Mouse (Mus musculus) testis, adult 2 months (tissue): ENCODE measurements around the gene Tbl1xr1. TPM values are rescaled to one million over a fixed set of nuclear protein-coding genes. Genes with fewer than 3 reads are reported as not detected.
A peak's percentile ranks its signal among the peaks of the same experiment; 100 is the strongest.

Experiments
- H3K27ac ChIP-seq: fragments of 200-500 bp; 2 replicates; pipeline ENCODE4 v1.5.1; 2012; ENCODE audit warnings: low read depth, low read length; ENCODE audit not compliant: control insufficient read depth, insufficient read depth
- H3K27me3 ChIP-seq: fragments of 200-500 bp; 2 replicates; pipeline ENCODE4 v1.6.1; 2012; ENCODE audit warnings: mild to moderate bottlenecking, low read length, moderate library complexity; ENCODE audit not compliant: control insufficient read depth, insufficient read depth
- H3K36me3 ChIP-seq: fragments of 200-500 bp; 2 replicates; pipeline ENCODE4 v1.6.1; 2012; ENCODE audit warnings: mild to moderate bottlenecking, low read length; ENCODE audit not compliant: control insufficient read depth, insufficient read depth
- H3K4me1 ChIP-seq: fragments of 200-500 bp; 2 replicates; pipeline ENCODE4 v1.6.1; 2012; ENCODE audit warnings: low read length; ENCODE audit not compliant: control insufficient read depth, insufficient read depth
- H3K4me3 ChIP-seq: fragments of 200-500 bp; 2 replicates; pipeline ENCODE4 v1.5.1; 2012; ENCODE audit warnings: low read depth, mild to moderate bottlenecking, low read length, moderate library complexity, mixed read lengths; ENCODE audit not compliant: control insufficient read depth
- CTCF ChIP-seq: fragments of 200-500 bp; IDR thresholded peaks from 2 replicates; pipeline ENCODE4 v1.5.1; 2012; ENCODE audit warnings: low read depth, mild to moderate bottlenecking, inconsistent platforms, low read length, moderate library complexity; ENCODE audit not compliant: control insufficient read depth, insufficient read depth, insufficient replicate concordance
- POLR2A ChIP-seq: fragments of 200-500 bp; IDR thresholded peaks from 2 replicates; pipeline ENCODE4 v1.6.1; 2012; ENCODE audit warnings: low read depth, mild to moderate bottlenecking, inconsistent platforms, low read length, moderate library complexity; ENCODE audit not compliant: control insufficient read depth
- polyA plus RNA-seq: library from polyadenylated mRNA; depleted of rRNA; stranded (reverse); fragments of >200 nt; gene quantifications from 2 replicates; pipeline ENCODE4 v1.2.3, GENCODE M21; 2012; rRNA removed

Tbl1xr1 gene
- 43.0 and 45.8 TPM in 2 replicates for polyA plus RNA-seq

DNA sequence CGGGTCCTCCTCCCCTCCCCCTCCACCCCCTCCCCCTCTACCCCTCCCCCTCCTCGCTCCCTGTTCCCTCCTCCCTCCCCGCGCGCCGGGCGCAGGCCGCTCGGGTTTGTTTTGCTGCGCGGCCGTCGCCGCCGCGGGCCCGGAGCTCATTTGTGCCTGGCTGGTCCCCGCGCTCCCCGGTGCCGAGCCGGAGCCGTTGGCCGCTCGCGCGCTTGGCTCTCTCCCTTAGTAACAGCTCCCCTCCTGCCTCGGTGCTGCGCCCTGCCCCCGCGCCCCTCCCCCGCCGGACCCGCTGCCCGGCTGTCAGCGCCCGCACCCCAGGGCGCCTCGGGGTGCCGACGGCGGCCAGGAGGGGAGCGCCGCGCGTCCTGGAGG, at the start of gene Tbl1xr1:
TSS of gene Tbl1xr1 (plus strand) at position 92 of the 375 bp plus-strand sequence.
- H3K27me3 ChIP-seq: no peaks in the 10 kb centered on the region
- TF ChIP-seq CTCF: no peak
- TF ChIP-seq POLR2A: no peak; the same call in 1 of the 2 replicates

DNA sequence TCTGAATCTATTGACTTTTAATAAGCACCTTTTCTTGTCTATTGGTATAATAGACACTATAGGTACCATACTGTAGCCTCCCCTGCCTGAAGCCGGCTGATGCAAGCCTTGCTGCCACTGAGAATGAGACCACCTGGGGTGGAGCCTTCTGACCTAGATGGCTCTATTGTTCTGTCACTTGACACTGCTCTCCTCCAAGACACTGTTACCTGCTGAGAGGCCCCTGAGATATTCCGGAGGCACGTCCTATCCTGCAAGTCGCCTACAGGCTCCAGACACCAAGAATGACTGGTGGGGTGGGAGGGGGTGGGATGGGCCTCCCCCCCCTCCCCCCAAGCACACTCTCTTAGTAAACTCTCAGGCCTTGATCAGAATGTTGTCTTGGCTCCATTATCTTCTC, 38.4 kb upstream of the Tbl1xr1 start:
- H3K27me3 ChIP-seq: no peaks in the 10 kb centered on the region
- no peak for TF ChIP-seq CTCF
- TF ChIP-seq POLR2A: no peak
- no peaks in the 10 kb centered on the region for H3K36me3 ChIP-seq
- H3K4me3 ChIP-seq: no peak overlapping the region
- no peak overlapping the region for H3K27ac ChIP-seq
- no peaks in the 10 kb centered on the region for H3K4me1 ChIP-seq

More for the DNA sequence above, at the start of gene Tbl1xr1:
- Histone ChIP-seq H3K4me1 (peaks cover 14% of the 10 kb centered on the region), H3K27ac (peak within 1 kb of the TSS; percentile 90), H3K36me3 (peaks cover 2% of the 10 kb centered on the region; the same call in 1 of the 2 replicates), H3K4me3 (peak within 1 kb of the TSS; percentile 89)

DNA sequence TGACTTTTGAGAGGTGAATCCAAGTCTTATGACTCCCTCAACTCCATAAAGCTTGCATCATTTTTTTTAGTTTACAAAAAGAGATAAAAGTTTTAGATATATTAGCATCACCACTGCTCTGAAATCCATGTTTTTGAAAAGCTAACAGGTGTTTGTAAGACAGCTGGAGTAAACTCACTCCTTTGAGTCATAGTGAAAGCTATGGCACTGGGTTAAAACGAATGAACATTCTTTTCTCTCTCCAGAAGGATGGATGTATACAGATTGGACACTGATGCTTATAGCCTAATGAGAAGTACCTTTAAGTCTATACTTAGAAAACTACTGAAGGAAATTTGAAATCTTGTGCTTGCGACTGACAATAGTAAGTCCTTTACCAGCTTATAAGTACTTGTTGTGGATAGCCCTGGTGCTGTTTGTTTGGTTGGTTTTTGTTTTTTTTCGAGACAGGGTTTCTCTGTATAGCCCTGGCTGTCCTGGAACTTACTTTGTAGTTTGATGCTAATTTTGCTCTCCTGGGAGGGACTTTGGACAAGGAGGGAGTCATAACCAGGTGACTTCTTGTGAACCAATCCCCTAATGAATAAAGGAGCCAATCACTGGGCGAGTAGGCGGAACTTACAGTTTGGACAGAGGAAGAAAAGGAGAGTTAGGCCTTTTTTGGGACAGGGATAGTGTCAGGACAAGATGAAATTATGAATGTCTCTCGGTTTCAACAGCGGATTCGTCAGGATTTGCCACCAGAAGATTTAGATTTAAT, 37.2 kb upstream of the Tbl1xr1 start:
- no peaks in the 10 kb centered on the region for H3K4me1 ChIP-seq
- H3K4me3 ChIP-seq: no peak overlapping the region
- H3K27me3 ChIP-seq: no peaks in the 10 kb centered on the region
- H3K36me3 ChIP-seq: no peaks in the 10 kb centered on the region
- TF ChIP-seq CTCF (no peak), POLR2A (no peak)
- H3K27ac ChIP-seq: no peak overlapping the region

DNA sequence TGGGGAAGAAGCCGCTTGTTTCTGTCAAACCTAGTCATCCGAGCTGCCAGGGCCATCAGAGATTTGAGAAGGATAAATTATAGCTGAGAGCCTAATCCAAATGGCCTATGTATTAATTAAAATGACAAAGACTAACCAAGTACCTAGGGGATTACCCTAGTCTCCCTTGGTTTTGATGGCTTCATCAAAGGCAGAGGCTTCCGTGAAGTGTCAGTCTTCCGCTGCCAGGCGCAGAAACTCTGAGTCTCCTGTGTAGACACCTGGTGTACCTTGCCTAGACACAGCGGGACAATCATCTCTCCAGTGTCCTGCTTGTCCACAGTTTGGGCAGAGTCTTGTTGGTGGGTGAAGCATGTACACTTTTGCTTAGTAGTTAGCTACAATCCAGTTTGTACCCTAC, 35.8 kb upstream of the Tbl1xr1 start:
- H3K4me1 ChIP-seq: no peaks in the 10 kb centered on the region
- no peak for TF ChIP-seq CTCF
- TF ChIP-seq POLR2A: no peak
- H3K27me3 ChIP-seq: no peaks in the 10 kb centered on the region
- H3K27ac ChIP-seq: no peak overlapping the region
- no peak overlapping the region for H3K4me3 ChIP-seq
- no peaks in the 10 kb centered on the region for H3K36me3 ChIP-seq

DNA sequence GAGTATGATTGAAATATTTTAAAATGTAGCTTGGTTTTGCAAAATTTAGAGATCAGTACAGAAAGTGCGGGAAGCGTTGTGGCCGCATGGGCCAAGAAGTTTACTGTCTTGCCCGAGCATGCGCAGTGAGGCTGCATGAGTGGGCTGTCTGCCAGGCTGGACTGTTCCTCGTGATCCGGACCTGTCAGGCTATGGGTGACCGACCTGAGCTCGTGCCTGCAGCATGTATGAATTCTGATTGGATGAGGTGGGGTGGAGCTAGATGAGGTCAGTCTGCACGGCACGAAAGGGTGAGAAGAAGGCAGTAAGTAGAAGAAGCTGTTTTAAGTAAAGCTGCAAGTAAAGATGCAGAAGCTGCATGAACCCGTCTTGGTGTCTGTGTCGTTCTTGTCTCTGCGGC, 29.2 kb upstream of the Tbl1xr1 start:
- no peak for TF ChIP-seq CTCF
- TF ChIP-seq POLR2A: no peak
- Histone ChIP-seq H3K36me3 (no peaks in the 10 kb centered on the region), H3K4me3 (no peak overlapping the region)

DNA sequence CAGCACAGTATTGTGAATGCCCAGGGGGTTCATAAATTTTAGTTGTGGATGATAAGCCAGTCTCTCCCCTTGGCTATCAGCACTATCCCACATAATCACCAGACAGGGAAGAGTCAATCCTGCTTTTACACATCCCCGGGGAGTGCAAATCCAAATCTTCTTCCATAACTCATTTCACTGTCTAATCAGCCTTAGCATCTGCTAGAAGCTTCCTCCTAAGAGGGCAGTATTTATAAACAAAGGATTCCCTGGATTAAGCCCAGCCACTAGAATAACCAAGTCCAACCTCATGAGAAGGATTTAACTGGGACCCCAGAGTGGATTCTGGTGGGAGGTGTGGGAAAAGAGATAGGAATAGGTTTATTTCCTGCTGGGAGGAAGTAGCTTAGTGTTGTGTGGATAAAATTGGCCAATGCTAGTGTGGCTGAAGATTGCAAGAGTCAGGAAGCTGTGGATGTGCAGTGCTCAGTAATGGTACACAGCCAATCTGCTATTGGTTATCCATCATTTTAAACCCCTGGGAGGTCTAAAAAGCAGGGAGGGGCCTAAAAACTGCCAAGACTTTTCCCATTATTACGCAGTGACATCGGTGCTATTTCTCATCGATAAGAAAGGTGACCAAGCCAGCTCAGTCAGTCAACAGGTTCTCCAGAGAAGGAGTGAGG, 19.7 kb upstream of the Tbl1xr1 start:
- no peaks in the 10 kb centered on the region for H3K27me3 ChIP-seq
- no peak overlapping the region for H3K27ac ChIP-seq
- no peak for TF ChIP-seq CTCF
- no peak for TF ChIP-seq POLR2A
- no peaks in the 10 kb centered on the region for H3K36me3 ChIP-seq
- no peak overlapping the region for H3K4me3 ChIP-seq
- no peaks in the 10 kb centered on the region for H3K4me1 ChIP-seq

More for the DNA sequence above, 29.2 kb upstream of the Tbl1xr1 start:
- H3K4me1 ChIP-seq: no peaks in the 10 kb centered on the region
- H3K27ac ChIP-seq: no peak overlapping the region
- no peaks in the 10 kb centered on the region for H3K27me3 ChIP-seq

DNA sequence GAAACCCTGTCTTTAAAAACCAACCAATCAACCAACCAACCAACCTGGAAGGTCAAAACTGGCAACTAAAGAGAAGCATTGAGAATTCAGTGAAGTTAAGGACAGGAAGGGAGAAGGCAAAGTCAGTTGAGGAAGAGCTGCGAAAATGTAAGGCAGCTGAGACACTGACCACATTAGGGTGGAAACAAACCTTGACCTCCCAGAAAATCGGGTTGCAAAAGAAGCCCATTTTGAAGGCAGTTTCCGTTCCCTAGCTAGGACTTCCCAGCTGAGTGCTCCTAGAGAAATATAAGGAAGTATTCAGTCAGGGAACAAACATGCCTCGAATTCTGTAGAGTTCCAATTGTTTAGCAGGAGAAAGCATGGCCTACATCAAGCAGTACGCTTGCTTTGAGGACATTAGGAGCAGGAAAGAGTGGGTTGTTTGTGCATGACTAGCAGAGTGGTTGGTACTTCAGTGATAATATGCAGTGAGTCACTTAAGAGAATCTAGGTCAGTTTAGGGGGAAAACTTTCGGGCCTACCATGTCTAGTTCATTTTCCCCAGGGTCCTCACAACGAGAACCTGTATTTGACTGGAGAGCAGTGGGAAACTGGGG, 18.1 kb upstream of the Tbl1xr1 start:
- Histone ChIP-seq H3K36me3 (no peaks in the 10 kb centered on the region), H3K4me1 (no peaks in the 10 kb centered on the region), H3K4me3 (no peak overlapping the region), H3K27me3 (no peaks in the 10 kb centered on the region), H3K27ac (no peak overlapping the region)
- no peak for TF ChIP-seq CTCF
- no peak for TF ChIP-seq POLR2A
